Mouse (Mus musculus) spleen, adult 18-20 months (tissue): ENCODE results near the gene Cyp39a1.

Experiments used
- DNase-seq, 2 experiments: peaks; one replicate each; pipeline ENCODE4 v3.0.0; 2022; ENCODE audit warnings: mixed read lengths in 2 of 2

Cyp39a1 gene

DNA sequence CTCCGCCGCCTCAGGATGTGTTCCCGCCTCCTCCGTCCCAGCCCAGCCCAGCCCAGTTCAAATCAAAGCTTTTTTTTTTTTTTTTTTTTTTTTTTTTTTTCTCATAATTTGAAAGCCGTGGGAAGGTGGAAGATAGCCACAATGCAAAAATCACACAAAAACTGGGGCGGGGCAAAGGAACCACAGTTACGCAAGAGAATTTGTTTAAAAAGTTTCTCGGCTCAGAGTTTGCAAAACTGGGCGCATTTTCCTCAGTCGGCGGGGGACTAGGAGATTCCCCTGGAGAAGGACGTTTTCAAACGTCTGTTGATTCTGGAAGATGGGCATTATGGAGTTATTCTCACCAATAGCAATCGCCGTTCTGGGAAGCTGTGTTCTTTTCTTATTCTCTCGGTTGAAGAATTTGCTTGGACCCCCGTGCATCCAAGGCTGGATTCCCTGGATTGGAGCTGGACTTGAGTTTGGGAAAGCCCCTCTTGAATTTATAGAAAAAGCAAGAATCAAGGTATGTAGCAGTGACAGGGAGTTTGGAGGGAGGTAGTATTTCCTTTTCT, at the start of gene Cyp39a1:
Gene Cyp39a1 (plus strand): TSS at position 136 of the 554 bp plus-strand sequence.
- no peak for DNase-seq

GRCm38 (mm10) chr17:43619156-43619555, 48.1 kb upstream of the Cyp39a1 start:
- no peak for DNase-seq

GRCm38 (mm10) chr17:43622076-43622475, 45.1 kb upstream of the Cyp39a1 start:
- no peak for DNase-seq

DNA sequence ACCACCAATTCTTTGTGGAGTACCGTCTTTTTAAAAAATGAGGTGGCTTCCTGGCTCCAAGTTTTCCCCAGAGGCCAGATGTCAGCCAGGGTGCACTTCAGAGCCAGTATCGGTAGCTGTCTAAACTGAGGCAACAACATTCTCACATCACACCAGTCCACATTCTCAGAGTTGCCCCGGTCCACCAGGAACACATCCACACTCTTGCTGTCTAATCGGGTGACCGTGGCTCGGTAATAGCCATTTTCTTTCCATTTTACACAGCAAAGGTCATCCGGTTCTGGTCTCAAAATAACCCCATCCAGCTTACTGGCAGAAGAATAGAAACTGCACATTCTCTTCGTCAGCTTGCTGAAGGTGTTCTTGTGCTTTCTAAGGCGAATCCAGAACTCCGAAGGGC, 39.0 kb upstream of the Cyp39a1 start:
- DNase-seq: no peak

DNA sequence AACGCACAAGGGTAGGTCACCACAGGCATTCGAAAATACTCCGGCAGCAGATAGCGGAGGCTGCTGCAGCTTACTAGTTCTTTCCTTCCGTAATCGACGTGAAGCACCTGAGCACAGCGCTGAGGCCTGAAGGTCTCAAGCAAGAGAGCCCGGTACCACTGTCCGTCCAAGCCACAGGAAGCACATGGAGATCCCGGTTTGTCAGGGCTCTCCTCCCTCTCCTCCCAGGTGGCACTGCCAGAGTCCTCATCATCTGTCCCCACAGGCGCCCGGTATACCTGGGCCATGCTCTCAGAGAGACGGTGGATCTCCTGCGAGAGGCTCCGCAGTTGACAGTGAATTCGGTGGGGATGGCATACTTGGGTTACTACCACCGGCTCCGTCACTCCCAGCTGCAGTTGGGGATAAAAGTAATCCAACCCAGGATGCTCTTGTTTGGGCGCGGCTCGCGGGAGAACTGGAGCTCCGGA, 38.2 kb upstream of the Cyp39a1 start:
- DNase-seq: no peak

DNA sequence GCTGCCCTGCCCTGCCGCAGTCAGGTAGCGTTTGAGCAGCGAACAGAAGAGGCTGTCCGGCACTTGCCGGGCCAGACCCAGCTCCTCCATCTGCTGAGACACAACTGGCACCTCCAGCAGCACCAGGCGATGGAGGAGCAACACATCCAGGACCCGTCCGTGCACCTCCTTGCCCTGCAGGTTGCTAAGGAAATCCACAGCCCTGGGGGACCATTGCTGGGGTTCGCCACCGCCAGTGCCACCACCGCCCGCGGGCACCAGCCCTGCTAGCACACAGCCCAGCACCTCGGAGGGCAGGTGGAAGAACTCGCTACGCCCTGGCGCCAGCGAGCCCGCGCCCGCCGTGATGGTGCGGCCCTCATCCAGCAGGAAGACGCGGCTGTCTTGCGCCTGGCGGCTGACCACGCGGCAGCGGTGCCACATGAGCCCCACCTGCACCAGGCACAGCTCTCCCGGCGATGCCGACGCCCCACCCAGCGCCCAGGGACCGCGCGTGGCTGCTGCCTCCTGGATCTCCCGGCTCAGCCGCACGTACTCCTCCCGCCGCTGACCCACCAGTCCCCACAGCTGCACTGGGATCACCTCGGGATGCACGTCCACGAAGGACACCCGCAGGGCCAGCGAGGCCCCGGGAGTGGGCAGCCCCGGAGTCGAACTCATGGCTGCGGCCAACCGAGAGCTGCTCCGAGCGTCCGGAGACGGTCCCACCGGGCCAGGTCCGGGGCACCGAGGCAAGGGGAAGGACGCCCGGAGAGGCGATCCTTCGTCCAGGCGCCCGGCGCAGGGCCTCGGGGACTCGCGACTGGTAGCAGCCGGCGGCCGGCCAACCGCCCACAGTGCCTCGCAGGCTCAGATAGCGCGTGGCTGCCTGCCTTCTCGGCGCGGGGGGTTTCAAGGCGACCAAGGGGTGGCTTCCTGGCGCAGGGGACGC, 37.5 kb upstream of the Cyp39a1 start, which contains the start of gene Tdrd6:
Gene Tdrd6 (minus strand): TSS at position 804 of the 931 bp plus-strand sequence.
- no peak for DNase-seq

DNA sequence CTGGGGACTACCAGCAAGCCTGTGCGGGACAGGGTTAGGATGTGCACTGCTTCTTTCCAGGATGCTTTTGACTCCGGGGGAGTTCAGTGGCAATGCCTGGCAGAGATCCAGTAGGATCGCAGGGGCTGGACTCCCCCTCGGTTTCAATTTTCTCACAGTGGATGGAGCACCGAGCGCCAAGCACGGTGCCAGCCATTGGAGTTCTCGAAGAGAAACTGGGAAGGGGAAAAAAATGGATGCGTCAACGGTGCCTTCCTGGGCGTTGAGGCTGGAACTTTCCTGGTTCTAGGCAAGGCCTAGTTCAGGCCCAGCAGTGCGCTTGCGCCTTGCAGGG, 36.8 kb upstream of the Cyp39a1 start:
- no peak for DNase-seq

DNA sequence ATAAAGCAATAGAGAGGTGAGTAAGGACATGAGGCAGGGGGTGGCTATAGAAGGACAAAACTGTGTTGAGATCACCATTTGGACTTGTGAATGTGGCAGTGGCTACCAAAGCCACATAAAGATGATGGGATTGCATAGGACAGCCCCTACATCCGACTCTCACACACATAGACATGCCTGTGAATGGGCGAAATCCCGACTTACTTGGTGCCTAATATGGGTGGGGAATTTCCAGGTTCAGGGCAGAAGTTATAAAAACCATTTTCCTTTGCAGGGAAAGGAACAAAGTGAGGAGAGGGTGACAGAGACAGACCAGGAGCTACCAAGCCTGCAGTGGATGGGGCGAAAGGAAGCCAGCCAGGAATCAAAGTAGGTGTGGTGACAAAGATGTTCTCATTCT, 30.1 kb upstream of the Cyp39a1 start:
- no peak for DNase-seq

- DNase-seq: no peak
Observed at GRCm38 (mm10) chr17:43640825-43641224, 26.4 kb upstream of the Cyp39a1 start.

GRCm38 (mm10) chr17:43643191-43643590, 24.0 kb upstream of the Cyp39a1 start:
- no peak for DNase-seq

DNA sequence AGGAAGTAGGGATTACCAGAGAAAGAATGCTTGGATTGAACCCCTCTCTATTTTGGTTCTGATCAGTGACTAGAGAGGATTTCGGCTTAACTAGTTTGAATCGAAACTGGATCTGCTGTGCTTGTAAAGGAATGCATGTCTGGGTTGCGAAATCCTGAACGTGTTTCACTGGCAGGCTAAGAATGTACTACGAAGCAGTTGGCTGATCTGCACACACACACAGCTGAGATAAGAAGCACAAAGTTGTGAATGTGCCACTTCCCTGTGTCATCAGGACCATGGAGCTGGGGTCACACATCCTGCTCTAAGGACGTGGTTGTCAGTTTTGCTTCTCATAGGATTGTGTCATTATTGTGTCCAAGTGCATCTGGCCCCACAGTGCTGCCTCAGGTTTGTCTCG, 22.9 kb upstream of the Cyp39a1 start:
- no peak for DNase-seq

DNA sequence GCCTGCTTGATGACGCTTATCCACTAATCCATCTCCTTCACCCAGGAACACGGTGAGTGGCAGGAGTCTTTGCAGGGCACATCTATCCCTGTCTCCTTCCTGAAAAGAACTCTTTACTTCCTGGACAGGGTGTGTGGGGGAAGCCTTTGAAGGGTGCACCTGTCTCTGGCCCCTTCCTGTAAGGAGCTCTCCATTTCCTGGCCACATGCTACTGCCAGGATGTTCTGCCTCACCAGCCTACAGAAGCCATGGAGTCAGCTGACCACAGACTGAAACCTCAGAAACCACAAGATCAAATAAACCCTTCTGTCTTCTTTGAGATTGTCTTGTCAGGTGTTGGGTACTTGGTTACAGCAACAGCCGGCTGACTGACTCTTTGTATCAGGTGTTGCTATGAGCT, 22.1 kb upstream of the Cyp39a1 start:
- no peak for DNase-seq

- DNase-seq: no peak
Observed at GRCm38 (mm10) chr17:43646925-43647324, 20.3 kb upstream of the Cyp39a1 start.

DNA sequence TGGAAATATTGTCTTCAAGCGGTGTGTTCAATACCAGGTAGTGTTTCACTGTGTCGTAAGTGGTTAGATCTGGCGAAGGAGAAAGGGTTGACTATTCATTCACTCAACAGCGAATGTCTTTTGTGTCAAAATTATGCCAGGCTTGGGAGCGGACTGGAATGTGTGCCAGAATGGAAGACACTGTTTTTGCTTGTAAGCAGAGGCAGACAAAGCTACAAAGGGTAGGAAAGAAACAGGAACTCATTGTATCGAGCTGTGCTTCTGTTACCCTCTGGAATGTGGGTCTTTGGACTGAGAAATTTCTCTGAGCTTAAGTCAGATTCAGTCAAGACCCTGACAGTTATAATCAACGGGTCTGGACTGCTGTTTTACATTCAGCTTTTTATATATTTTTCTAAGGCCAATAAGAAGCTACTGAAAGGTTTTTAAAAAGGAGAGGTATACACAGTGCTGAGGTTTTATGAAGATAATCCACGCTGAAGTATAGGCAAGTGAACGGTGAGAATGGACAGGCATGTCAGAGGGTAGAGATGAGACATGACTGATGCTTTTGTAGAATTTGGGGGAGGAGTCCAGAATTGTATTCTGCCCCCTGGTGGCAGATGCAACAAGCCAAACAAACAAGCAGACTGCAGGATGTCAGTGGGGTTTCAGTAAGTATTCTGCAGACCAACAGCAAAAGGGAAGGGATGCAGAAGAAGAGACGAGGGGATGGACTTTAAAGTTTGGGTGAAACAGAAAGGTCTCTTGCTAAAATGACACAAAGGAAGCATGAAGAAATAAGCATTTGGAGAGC, 17.4 kb upstream of the Cyp39a1 start:
- peak in 1 of 2 experiments; percentile 21 for DNase-seq

- DNase-seq: no peak
Observed at GRCm38 (mm10) chr17:43651314-43652046, 15.7 kb upstream of the Cyp39a1 start.

DNA sequence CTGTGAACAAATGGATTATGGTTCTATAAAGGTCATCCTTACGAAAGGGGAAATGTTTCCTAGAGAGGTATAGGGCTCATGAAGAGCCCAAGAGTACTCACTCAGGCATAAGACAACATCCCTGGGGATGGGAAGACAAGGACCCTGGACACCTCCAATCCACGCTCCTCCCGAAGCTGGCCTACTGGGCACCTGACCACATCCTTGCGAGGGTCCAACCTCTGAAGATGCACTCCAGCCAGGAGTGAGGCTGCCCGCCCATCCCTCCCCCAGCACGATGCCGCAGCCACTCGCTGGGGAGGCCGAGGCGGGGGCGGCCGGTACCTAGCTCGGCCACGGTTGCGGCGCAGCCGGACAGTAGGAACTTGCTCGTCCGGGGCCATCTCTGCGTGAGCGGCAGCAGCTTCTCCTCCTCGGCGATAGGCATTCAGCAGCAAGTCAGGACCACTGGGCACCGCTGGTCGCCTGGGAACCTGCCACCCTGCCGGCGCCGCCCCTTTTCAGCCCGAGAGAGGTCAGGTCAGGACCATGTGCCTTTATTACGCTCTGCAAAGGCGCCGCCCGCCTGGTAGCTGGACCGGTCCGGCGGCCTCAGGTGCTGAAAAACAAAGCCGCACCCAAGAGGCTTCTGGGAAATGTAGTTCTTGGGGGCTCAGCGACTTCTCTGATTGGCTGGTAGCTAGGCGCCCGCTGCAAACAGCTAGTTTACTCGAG, 492 bp upstream of the Cyp39a1 start, which contains the start of gene Slc25a27:
Gene Slc25a27 (minus strand): TSS at position 639 of the 714 bp plus-strand sequence.
- peak; percentile 78 to 82 for DNase-seq

GRCm38 (mm10) chr17:43669145-43669695, 2.0 kb downstream of the Cyp39a1 start:
- DNase-seq: no peak

GRCm38 (mm10) chr17:43671907-43672306, 4.7 kb downstream of the Cyp39a1 start:
- no peak for DNase-seq

GRCm38 (mm10) chr17:43675228-43675627, 8.0 kb downstream of the Cyp39a1 start:
- DNase-seq: no peak

DNA sequence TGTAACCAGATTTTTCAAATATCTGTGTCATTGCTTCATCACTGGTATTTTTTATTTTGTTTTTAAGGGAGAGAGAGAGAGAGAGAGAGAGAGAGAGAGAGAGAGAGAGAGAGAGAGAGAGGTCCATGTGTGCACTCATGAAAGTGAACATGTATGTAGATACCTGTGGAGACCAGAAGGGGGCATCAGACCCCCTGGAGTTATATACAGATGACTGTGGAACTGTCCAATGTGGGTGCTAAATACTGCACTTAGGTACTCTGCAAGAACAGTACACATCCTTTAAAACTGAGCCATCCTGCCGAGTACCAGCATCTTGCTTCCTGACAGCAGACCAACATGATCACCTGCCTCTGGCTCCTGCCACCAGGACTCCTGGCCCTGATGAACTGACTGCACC, 9.0 kb downstream of the Cyp39a1 start:
- no peak for DNase-seq

DNA sequence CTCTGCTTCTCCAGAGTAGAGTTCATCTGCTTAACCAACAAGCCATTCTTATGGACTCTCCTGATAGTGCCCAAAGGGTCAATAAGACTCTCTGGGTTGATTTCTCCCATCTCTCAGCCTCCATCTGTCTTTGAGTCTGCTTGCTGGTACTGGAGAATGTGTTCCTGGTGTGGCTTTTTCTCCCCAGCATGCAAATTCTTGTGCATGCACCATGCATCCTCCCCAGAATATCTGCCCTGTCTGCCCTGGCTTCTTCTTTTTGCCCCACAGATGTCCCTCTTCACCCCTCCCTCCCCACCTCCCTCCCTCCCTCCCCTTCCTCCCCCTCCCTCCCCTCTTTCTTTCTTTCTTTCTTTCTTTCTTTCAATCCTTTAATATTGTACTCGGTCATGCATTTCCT, 10.1 kb downstream of the Cyp39a1 start:
- peak; percentile 18 to 26 for DNase-seq

DNA sequence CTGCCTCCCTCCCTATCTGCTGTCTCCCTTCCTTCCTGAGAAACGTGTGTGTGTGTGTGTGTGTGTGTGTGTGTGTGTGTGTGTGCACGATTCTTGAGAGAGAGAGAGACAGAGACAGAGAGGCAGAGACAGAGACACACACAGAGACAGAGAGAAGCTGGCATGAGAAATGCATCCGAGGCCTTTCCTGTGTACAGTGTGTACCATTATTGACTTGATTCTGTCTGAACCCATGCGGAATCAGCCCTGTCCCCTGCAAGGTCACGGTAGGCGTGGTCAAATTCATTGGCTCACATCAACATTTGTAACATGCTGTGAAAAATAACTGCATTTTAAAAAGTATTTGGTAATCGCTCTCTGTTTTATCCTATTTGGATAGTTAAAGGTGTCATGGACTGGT, 16.9 kb downstream of the Cyp39a1 start:
- no peak for DNase-seq
